Mouse (Mus musculus) kidney, postnatal 36 days (tissue): ENCODE measurements around the gene Pde4dip.

ENCODE experiments used
- DNase-seq, 2 experiments: peaks; one replicate each; pipeline ENCODE4 v3.0.0; 2021 to 2022; ENCODE audit warnings: mixed read lengths in 2 of 2

The Pde4dip gene

DNA sequence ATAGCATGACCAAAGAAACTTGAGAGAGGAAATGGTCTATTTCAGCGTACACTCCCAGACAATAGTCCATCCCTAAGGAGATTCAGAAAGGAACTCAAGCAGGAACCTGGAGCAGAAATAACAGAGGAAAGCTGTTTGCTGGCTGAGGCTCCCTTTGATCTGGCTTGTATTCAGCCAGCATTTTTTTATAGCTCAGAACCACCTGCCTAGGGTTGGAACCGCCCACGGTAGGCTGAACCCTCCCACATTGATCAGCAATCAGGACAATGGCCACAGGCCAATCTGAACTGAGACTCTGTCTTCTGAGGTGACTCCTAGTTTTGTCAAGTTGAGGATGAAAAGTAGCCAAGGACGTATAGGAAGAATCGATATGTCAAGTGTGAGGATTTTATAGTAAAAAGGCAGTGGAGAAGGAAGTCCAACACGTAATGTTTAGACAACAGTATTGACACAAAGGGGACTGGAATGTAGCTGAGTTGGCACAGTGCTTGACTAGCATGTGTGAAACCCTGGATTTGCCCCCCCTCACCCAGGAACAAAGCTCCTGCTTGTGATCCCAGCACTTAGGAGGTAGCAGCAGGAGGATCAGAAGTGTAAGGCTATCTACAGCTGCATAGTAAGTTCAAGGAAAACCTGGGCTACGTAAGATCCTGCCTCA, 44.2 kb downstream of the Pde4dip start:
- no peak for DNase-seq

GRCm38 (mm10) chr3:97842641-97843040, 45.9 kb downstream of the Pde4dip start:
- DNase-seq = no peak

GRCm38 (mm10) chr3:97840439-97840838, 48.1 kb downstream of the Pde4dip start:
- peak in 1 of 2 experiments; percentile 31 for DNase-seq

GRCm38 (mm10) chr3:97835888-97836287, 52.6 kb downstream of the Pde4dip start:
- no peak for DNase-seq

DNA sequence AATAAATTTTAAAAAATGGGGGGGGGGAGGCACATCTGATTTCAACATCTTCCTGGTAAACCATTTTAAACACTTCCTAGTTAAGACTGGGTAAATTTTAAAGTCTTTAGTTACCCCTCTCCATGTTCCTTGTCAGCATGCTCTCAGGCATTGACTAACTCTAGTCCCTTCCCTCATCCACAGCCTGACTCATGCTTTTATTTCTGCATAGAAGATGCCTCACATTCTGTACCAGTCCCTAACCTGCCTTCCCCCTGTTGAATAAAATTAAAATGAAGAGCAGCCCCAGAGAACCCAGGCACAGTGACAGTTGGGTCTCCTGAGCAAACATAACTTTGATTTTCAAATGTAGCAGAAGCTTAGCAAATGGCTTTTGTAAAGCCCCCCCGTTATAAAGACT, 53.9 kb downstream of the Pde4dip start:
- DNase-seq = no peak

DNA sequence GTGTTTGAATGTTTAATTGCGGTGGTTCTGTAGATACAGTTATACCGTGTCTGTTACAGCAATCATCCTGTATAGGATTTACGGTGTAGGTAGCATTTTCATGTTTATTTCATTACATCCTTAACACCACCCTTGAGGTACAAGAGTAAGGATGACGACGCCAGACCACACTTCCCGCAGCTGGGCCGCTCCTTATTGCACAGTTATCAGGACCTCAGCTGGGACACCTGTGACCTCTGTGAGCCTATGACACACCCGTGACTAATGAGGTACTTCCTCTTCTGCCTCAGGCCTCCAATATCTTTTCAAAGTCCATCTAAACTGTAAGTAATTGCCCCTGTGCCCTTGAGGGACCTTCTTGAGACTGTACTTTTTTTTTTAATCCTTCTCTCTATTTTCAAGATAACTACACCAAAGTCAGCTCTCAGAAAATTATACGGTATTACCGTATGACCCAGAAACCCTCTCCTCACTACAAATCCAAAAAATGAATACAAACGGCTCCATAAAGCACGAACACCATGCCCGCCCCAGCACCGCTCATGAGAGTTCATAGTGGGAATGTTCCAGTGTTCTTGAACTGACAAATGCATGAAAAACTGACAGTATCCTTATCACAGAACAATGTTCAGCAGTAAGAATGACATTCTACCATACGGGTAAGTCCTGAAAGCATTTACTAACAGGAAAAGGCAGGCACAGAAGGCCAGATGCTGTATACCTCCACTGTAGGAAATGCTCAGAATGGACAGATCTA, 56.8 kb downstream of the Pde4dip start:
- DNase-seq = no peak

GRCm38 (mm10) chr3:97830622-97831021, 57.9 kb downstream of the Pde4dip start:
- no peak for DNase-seq

DNA sequence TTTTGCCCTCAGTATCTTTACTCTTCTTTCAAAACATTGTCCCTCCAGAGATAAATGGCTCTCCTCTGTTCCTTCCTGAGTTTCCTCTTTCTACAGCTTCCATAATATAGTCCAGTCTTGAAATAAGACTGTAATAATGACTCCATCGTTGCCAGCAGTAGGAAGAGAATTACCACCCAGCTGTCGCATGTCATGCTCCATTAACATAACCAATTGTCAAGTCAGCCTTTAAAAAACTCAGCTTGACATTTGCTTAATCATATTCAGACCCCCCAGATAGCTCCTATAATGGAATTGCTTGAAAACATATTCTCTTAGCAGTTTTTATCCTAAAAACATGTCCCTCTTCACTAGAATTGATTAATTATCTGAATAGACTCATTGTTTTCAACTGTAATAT, 58.4 kb downstream of the Pde4dip start:
- DNase-seq = no peak

DNA sequence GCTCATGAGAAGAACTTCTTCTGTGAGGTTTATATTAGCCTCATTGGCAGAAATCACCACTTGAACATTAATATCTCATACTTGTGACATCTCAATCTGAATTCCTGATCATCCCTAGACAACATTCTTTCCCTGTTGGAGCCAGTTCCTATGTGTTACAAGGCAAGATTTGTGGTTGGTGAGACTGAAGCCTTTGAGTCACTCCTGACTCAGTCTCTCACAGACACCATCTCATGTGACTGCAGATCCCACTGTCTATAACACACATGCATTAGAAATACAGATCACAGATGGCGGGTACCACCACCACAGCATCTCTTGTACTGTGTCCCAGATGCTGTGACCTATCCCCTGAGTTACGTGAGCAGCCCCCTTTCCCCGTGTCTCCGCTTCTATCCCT, 60.2 kb downstream of the Pde4dip start:
- no peak for DNase-seq

DNA sequence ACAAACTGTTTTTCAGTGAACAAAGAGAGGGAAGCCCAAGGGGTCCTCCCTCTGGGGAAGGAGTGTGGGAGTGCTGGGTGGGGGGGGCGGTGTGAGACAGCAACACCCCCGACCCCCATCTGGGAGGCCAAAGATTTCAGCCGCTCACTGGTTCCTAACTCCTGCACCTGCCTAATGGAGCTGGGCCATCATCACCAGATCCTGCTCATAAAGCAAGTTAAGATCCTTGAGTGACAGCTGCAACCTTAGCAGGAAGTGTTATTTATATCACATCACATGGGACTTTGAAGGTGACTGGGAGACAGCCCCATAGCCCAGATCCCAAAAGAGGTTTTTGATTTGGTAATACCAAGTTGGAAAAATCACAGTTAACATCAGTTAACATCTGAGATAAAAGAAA, 63.3 kb downstream of the Pde4dip start:
- DNase-seq = no peak

GRCm38 (mm10) chr3:97824744-97825143, 63.8 kb downstream of the Pde4dip start:
- DNase-seq = peak in 1 of 2 experiments; percentile 36

DNA sequence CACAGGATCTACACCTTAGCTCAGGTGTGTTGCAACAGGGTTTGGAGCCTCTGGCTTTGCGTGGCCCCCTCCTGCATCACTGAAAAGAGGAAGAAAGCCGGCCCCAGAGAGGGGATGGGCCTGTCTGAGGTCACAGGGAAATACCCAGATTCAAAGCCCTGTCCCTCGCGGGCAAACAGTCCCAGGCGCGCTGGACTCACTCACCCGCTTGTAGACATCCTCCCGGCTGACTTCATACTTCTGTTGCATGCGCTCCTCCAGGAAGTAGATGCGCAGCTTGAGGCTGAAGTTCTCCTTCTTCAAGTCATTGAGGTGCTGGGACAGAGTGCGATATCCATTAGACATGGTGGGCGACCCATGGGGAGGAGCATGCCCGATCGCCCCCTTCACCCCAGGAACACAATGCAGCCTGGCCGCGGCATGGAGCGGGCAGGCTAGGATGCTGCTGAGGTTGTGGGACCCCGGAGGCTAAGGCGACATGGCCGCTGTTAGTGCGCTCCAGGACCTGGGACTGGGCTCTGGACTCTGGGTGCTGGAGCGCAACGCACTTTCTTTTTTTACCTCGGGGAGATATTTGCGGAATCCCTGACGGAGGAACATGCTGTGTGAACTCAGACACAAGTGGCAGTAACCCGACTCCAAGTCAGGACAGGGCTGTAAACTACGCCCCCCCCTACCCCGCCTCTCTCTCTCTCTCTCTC, 64.3 kb downstream of the Pde4dip start:
- peak; percentile 54 to 64 for DNase-seq

DNA sequence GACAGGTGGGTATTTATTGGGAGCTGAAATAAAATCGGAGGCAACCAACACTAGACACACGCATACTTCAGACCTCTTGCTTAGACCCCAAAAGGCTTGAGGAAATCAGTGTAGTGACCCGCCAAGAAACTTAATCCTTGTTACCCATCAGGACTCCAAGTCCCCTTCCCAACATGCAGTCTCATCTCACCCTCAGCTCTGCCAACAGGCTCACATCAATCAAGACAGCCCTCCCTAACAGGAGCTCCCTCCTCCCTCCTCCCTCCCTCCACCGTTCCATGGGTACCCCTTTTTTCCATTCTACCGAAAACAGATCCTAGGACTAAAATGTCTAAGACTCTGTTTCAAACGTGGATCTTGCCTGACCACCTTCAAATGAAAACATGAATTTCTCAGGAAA, 65.1 kb downstream of the Pde4dip start:
- no peak for DNase-seq

GRCm38 (mm10) chr3:97819050-97819449, 69.5 kb downstream of the Pde4dip start:
- DNase-seq = peak; percentile 12 to 27

DNA sequence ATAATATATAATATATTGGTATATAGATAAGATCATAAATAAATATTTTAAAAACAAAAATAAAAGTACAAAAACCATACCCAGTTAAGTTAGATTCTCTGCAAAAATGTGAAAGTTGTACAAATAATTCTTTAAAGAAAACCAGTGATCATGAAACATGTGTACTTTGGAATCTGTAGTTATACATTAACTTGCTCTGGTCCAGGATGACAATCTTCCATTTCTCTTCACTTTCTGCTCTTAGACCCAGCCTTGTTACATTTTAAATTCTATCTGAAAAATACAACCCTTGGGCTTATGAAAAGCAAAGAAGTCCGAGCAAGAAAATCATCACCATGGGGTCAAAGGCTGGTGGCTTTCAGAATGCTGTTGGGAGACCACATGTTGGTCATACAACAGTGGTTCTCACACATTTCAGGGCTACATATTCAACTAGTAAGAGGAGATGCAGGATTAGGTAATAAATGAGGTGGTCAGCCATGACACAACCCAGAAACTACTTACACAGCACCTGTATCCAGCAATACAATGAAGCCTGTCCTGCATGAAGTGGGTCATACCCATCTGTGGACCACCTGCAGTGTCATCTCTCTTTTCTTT, 70.0 kb downstream of the Pde4dip start:
- DNase-seq = peak; percentile 34 to 61

- DNase-seq = peak; percentile 38 to 53
Measured at GRCm38 (mm10) chr3:97811651-97812399, 76.7 kb downstream of the Pde4dip start.

- no peak for DNase-seq
Measured at GRCm38 (mm10) chr3:97811158-97811557, 77.3 kb downstream of the Pde4dip start.

DNA sequence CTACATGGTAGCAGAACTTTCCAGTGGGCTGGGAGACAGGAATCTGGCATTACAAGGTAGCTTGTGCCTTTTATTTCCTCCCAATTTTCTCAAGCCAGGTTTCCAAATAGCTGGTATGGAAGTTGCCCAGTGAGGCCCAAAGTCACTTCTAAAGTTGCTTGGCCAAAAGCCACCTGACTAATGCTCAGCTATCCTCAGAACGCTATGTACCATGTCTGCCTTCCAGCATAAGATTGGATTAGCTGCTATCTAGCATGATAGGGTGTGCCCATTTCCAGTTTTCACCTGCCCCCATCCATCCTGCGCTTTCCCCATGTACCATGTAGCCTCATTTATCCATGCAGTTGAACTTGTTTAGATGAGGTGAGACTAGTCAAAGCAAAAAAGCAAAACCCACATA, 78.2 kb downstream of the Pde4dip start:
- DNase-seq = peak; percentile 20 to 47

- no peak for DNase-seq
Measured at GRCm38 (mm10) chr3:97805559-97805958, 82.9 kb downstream of the Pde4dip start.

- peak in 1 of 2 experiments; percentile 29 for DNase-seq
Measured at GRCm38 (mm10) chr3:97803675-97804074, 84.8 kb downstream of the Pde4dip start.

DNA sequence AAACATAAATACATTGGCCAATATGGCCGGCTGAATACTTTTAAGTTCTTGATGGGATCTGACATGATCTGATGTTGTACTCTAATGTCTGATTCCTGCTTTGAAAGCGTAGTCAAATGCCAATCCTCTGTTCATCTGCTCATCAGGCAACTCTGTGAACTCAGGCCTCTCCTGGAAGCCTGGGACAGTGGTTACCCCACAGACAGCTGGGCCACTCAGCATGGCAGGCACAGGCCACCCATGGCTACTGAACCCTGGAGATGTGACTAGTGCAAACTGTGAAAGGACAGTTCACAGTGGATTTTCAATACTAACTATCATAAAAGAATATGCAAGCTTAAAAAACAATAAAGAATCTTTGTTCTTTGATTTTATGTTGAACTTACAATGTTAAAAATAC, 85.6 kb downstream of the Pde4dip start:
- DNase-seq = no peak

DNA sequence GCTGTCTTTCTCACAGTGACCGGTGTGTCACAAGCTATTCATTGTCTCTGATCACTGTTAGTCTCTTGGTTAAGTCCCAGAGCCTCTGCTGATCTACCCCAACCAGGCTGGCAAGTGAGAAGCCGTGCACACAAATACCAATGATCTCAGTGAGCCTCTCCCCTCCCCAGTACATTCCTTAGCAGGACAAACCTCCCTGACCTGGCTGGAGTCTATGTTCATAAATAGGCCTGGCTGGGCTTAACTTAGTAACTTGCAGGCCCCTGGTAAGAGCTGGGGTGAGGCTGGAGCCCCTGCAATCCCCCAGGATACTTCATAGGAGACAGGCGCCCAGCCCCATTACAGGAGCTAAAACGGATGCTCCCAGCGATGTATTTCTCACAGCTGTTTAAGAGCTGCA, 86.2 kb downstream of the Pde4dip start:
- DNase-seq = peak in 1 of 2 experiments; percentile 31
